Mouse (Mus musculus) forebrain, postnatal 0 days (tissue): ENCODE data around the gene Slc6a16. TPM values are rescaled to one million over a fixed set of nuclear protein-coding genes. Genes with fewer than 3 reads are reported as not detected.

Experiments
- ATAC-seq: fragments of 200-750 bp; cut with Nextera tagmentation; 2 replicates; pipeline ENCODE4 v1.8.0; 2017; ENCODE audit warnings: mild to moderate bottlenecking, moderate library complexity
- DNase-seq: peaks from one replicate; pipeline ENCODE4 v3.0.0-alpha.2; 2015
- H3K27ac ChIP-seq: fragments of 300-500 bp; sonication (generic); 2 replicates; pipeline ENCODE4 v1.5.1; 2014; ENCODE audit warnings: low read depth, mild to moderate bottlenecking, antibody characterized with exemption, low read length, moderate library complexity, mixed read lengths
- H3K27me3 ChIP-seq: fragments of 300-500 bp; sonication (generic); 2 replicates; pipeline ENCODE4 v1.6.1; 2014; ENCODE audit warnings: mild to moderate bottlenecking, low read length, mixed read lengths; ENCODE audit not compliant: insufficient read depth
- H3K36me3 ChIP-seq: fragments of 300-500 bp; sonication (generic); 2 replicates; pipeline ENCODE4 v1.6.1; 2014; ENCODE audit warnings: mild to moderate bottlenecking, moderate library complexity; ENCODE audit not compliant: insufficient read depth
- H3K4me1 ChIP-seq: fragments of 300-500 bp; sonication (generic); 2 replicates; pipeline ENCODE4 v1.6.1; 2014; ENCODE audit warnings: antibody characterized with exemption; ENCODE audit not compliant: insufficient read depth
- H3K4me2 ChIP-seq: fragments of 300-500 bp; sonication (generic); 2 replicates; pipeline ENCODE4 v1.6.1; 2014; ENCODE audit warnings: low read depth, mild to moderate bottlenecking, moderate library complexity
- H3K4me3 ChIP-seq: fragments of 300-500 bp; sonication (generic); 2 replicates; pipeline ENCODE4 v1.5.1; 2014; ENCODE audit warnings: low read depth, low read length, mixed read lengths
- H3K9ac ChIP-seq: fragments of 300-500 bp; sonication (generic); 2 replicates; pipeline ENCODE4 v1.6.1; 2014; ENCODE audit warnings: mild to moderate bottlenecking
- H3K9me3 ChIP-seq: fragments of 300-500 bp; sonication (generic); 2 replicates; pipeline ENCODE4 v1.6.1; 2016; ENCODE audit warnings: low read length
- CTCF ChIP-seq: sonication (generic); IDR thresholded peaks from 2 replicates; pipeline ENCODE4 v1.5.1; 2016; ENCODE audit warnings: antibody characterized with exemption, control low read depth, low read depth
- WGBS: fragments of 180-500 bp; shearing (Covaris S2); extraction: QIAGEN DNeasy Blood & Tissue Kit; methylation state at CpG from one replicate; pipeline ENCODE4 v1.1.7; 2014; 5-methylcytosine and 5-hydroxymethylcytosine counted together
- polyA plus RNA-seq: library from polyadenylated mRNA; unstranded; fragments of >200 nt; fragmentation: Nextera tagmentation; extraction: Ambion mirVana; gene quantifications from 2 replicates; pipeline ENCODE4 v1.2.1, GENCODE M21; 2015
- total RNA-seq: library from RNA; depleted of rRNA; stranded (reverse); fragments of >200 nt; gene quantifications from 2 replicates; pipeline ENCODE4 v1.2.3, GENCODE M21; 2014

Gene Slc6a16
- total and polyA plus RNA-seq, 2 experiments from 2014 or later, result 0.24 to 1.7 TPM

DNA sequence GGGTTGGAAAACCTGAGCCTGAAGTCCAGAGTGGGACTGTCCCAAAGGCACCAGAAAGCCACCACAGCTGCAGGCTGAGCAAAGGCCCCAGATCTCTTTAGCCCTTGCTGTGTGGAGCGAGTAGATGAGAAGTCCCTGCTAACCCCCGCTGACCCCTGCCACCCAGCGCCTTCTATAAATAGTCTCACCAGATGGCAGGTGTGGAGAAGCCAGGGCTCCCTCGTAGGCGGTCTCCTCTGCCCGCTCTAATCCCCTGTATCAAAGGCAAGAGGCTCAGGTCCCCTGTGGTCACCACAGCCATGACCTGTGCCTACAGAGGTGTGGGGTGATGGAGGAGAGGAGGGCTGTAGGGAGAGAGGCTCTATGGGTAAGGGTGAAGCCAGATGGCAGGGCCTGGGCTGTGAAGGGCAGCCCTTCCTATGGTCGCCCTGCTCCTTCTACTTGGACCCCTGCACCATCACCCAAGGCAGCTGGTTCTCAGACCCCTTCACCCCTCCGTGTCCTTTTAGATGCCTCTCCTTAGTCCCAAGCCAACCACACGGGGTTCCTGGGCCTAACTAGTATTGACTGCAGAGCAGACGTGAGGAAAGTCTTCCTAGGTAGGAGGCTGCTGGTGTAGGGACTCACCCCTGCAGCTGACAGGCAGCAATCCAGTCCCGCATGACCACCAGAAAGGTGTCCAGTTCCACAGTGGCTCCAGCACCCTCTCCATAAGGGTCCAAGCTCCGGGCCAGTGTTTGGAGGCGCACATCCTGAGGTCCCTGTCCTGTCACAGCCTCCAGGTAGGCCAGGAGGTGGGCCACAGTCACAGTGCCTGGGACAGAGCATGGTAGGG is 45.3 kb upstream of the Slc6a16 start:
- no peak for DNase-seq
- WGBS, result 60% methylated on average over 13 of the region's 13 CpGs
- Histone ChIP-seq H3K9ac (no peak overlapping the region), H3K27me3 (no peaks in the 10 kb centered on the region), H3K4me2 (no peak overlapping the region), H3K4me3 (no peak overlapping the region), H3K9me3 (no peaks in the 10 kb centered on the region), H3K36me3 (no peaks in the 10 kb centered on the region), H3K27ac (no peak overlapping the region), H3K4me1 (no peaks in the 10 kb centered on the region)
- ATAC-seq, result no peak
- TF ChIP-seq CTCF, result no peak

DNA sequence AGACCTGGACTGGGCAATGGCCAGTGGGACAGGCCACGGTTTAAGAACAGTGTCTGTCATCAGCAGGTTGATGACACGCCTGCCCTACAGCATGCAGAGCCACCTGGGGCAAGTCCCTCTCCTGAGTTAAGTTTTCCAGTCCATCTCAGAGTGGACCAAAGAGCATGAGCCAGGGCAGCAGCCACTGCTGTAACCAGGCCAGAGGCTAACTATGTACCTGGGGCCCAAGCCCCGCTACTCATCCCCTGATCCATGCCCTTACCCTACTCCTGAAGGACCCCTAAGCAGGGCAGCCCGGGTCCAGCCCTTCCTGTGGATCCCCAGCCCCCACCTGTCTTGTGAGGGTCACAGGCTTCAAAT is 44.7 kb upstream of the Slc6a16 start:
- DNase-seq (no peak), ATAC-seq (no peak)
- Histone ChIP-seq H3K4me3 (no peak overlapping the region), H3K27ac (no peak overlapping the region), H3K4me1 (no peaks in the 10 kb centered on the region), H3K9ac (no peak overlapping the region), H3K36me3 (no peaks in the 10 kb centered on the region), H3K9me3 (no peaks in the 10 kb centered on the region), H3K4me2 (no peak overlapping the region), H3K27me3 (no peaks in the 10 kb centered on the region)
- WGBS, result 88% methylated on average over 4 of the region's 4 CpGs
- TF ChIP-seq CTCF, result no peak

DNA sequence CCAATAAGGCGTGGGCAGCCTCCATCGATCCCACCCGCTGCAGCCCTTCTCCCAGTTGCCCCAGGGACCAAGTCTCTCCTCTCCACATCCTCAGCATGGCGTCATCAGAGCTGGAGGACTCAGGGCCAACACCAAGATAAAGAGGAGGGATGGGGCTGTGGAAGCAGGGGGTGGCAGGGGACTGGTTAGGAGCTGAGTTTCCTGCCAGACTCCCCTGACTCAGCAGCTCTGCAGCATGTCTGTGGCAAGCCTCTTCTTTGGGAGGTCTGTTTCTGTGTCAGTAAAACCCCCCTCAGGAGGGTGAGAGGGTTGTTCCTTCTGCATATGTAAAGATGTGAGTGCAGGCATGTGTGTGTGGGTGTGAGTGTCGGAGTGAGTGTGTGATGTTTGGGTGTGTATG is 43.9 kb upstream of the Slc6a16 start:
- no peak overlapping the region for H3K27ac ChIP-seq
- ATAC-seq (no peak), DNase-seq (no peak)
- H3K27me3 ChIP-seq, result no peaks in the 10 kb centered on the region
- no peak overlapping the region for H3K4me2 ChIP-seq
- H3K9ac ChIP-seq, result no peak overlapping the region
- WGBS, result 73% methylated on average over 5 of the region's 5 CpGs
- H3K4me1 ChIP-seq, result no peaks in the 10 kb centered on the region
- TF ChIP-seq CTCF, result no peak
- H3K9me3 ChIP-seq, result no peaks in the 10 kb centered on the region
- no peaks in the 10 kb centered on the region for H3K36me3 ChIP-seq
- no peak overlapping the region for H3K4me3 ChIP-seq

DNA sequence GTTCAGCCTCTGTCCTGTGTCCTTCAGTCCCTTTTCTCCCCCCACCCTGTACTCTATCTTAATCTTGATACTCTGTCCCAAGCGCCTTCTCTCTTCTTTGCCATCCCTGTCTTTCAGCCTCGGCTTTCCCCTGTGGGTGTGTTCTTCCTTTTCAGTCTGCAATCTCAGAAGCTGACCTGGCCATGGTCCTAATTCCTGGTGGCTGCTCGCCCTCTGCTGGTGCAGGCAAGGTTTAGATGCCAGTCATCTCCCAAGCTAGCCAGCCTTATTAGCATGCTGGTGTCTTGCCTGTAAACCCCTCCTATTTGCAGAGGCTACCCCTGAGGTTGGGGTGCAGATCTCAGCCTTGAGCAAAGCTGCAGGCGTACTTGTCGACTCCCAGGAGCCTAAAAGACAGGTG is 42.5 kb upstream of the Slc6a16 start:
- WGBS, result 13% methylated on average over 5 of the region's 5 CpGs
- Histone ChIP-seq H3K27ac (no peak overlapping the region), H3K36me3 (no peaks in the 10 kb centered on the region), H3K4me1 (no peaks in the 10 kb centered on the region), H3K4me3 (no peak overlapping the region), H3K4me2 (no peak overlapping the region), H3K9ac (no peak overlapping the region), H3K27me3 (no peaks in the 10 kb centered on the region), H3K9me3 (no peaks in the 10 kb centered on the region)
- ATAC-seq (peak; percentile 70), DNase-seq (peak; percentile 84)
- TF ChIP-seq CTCF, result peak; percentile 85

DNA sequence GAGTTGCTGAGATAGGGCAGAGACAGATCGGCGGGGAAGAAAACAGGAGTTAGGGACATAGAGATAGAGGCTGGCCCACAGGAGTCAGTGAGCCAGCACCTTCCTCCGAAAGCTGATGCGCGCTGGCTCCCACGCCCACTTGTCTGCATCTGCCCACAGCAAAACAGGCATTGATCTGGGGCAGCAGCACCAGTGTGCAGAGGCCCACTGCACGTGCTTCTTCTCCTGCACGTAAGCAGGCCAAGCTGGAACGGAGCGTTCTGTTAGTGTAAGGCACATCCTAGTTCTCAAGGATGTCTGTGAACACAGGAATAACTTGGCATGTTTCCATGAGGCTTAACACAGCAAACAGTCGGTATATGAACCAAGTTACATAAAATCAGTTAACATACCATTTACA is 41.9 kb upstream of the Slc6a16 start:
- DNase-seq (no peak), ATAC-seq (no peak)
- H3K9ac ChIP-seq, result no peak overlapping the region
- no peak for TF ChIP-seq CTCF
- no peaks in the 10 kb centered on the region for H3K36me3 ChIP-seq
- no peaks in the 10 kb centered on the region for H3K27me3 ChIP-seq
- no peaks in the 10 kb centered on the region for H3K9me3 ChIP-seq
- H3K27ac ChIP-seq, result no peak overlapping the region
- no peaks in the 10 kb centered on the region for H3K4me1 ChIP-seq
- WGBS, result 80% methylated on average over 11 of the region's 11 CpGs
- H3K4me3 ChIP-seq, result no peak overlapping the region
- no peak overlapping the region for H3K4me2 ChIP-seq

DNA sequence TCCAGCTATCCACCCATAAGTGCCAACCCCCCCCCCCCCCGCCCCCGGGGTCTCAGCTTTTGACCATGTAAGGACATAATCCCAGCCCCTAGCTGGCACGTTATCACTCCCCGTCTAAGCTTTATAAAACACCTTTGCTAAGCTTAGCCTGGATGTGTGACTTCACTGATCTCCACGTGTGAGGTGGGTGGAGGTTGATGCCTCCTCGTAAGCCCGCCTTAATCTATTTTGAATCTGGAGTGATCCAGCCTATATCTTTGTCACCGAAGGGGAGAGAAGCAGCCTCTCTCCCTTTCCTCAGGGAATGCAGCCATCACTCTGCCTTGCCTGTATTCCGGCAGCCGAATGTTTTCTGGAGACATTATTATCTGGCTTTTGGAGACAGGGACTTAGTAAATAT is 38.2 kb upstream of the Slc6a16 start:
- Histone ChIP-seq H3K4me3 (no peak overlapping the region), H3K4me2 (no peak overlapping the region), H3K4me1 (no peaks in the 10 kb centered on the region), H3K36me3 (no peaks in the 10 kb centered on the region), H3K27me3 (no peaks in the 10 kb centered on the region), H3K9ac (no peak overlapping the region), H3K27ac (no peak overlapping the region), H3K9me3 (no peaks in the 10 kb centered on the region)
- DNase-seq (no peak), ATAC-seq (no peak)
- TF ChIP-seq CTCF, result no peak
- WGBS, result 59% methylated on average over 10 of the region's 10 CpGs

DNA sequence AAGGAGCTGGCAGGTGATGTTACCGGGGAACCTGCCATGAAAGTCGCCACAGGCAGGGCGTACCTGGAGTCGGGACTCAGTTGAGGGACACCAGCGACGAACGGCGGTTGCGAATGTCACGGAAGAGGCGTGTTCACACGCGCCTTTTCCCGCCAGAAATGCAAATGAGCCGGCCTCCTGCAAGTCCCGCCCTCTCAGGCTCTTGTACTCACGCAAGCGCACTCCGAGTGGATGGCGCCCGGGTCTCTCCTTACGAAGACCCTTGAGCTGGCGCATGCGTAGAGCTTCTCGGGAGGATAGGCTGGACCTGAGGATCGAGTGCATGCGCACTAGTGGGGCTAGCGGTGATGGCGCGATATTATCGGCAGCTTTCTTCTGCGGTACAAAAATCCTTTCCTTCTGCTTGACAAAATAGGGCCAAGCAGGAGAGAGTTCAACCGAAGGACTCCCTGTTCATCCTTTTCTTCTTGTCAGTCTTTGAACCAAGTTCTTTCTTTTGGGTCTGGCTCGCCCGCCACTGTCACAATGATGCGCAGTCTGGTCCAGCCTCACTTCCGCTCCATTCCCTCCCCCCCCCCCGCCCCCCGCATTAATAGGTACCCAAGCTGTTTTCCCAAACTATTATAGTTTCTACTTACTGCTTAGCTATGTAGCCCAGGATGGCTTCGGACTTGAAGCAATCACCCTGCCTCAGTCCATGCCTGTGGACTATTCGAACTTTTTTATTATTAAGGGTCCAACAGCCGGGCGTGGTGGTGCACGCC is 36.3 kb upstream of the Slc6a16 start, which contains the start of gene Ccdc155:
Gene Ccdc155 (minus strand): TSS at position 513 of the 764 bp plus-strand sequence.
- Histone ChIP-seq H3K27ac (peak within 1 kb of the TSS; percentile 69), H3K9me3 (no peaks in the 10 kb centered on the region), H3K4me2 (peak within 1 kb of the TSS; percentile 57), H3K4me1 (no peaks in the 10 kb centered on the region), H3K27me3 (no peaks in the 10 kb centered on the region), H3K9ac (peak within 1 kb of the TSS; percentile 45), H3K36me3 (no peaks in the 10 kb centered on the region), H3K4me3 (peak within 1 kb of the TSS; percentile 43)
- DNase-seq, result peak; percentile 98
- peak; percentile 99 for ATAC-seq
- 8% methylated on average over 44 of the region's 44 CpGs for WGBS
- TF ChIP-seq CTCF, result 0 out of 2 replicates have a peak, but pooled peaks have one; percentile 1
